Mouse (Mus musculus): ENCODE data around the gene Zfp281. TPM values are rescaled to one million over a fixed set of nuclear protein-coding genes. Genes with fewer than 3 reads are reported as not detected.

Gene Zfp281
- total RNA-seq, 2 experiments from 2014 or later = 12.1 to 14.8 TPM

Other genes with a start within 250 kb of the Zfp281 start
- 10 to 100 TPM in 1 of 2 experiments, 1 to 10 TPM in 1; 9.5 to 10.1 TPM for gene Ddx59, start 209.6 kb upstream of the Zfp281 start, total RNA-seq (2021)
- gene Kif14, start 158.6 kb upstream of the Zfp281 start, total RNA-seq (2021) = 1 to 10 TPM; 1.9 to 2.8 TPM

All from heart, postnatal 10 days (tissue).